Mouse (Mus musculus) kidney, embryonic 15.5 days (tissue): ENCODE results near the gene Senp2. TPM values are rescaled to one million over a fixed set of nuclear protein-coding genes. Genes with fewer than 3 reads are reported as not detected.

Source experiments
- polyA plus RNA-seq: library from polyadenylated mRNA; unstranded; fragments of >200 nt; fragmentation: Nextera tagmentation; extraction: Ambion mirVana; gene quantifications from 2 replicates; pipeline ENCODE4 v1.2.1, GENCODE M21; 2015

Senp2 gene
- polyA plus RNA-seq, 1 experiment from 2014 or later = 41.4 TPM

Other genes with a start within 250 kb of the Senp2 start
- gene Ehhadh, start 221.7 kb upstream of the Senp2 start, polyA plus RNA-seq = 3.0 and 4.0 TPM in 2 replicates
- 0.73 and 0.90 TPM in 2 replicates for gene Map3k13, start 215.1 kb upstream of the Senp2 start, polyA plus RNA-seq
- gene Tmem41a, start 61.9 kb upstream of the Senp2 start, polyA plus RNA-seq = 23.4 and 24.6 TPM in 2 replicates
- gene Liph, start 13.8 kb upstream of the Senp2 start, polyA plus RNA-seq = 1.3 and 1.7 TPM in 2 replicates
- gene Igf2bp2, start 153.8 kb downstream of the Senp2 start, polyA plus RNA-seq = 97.9 and 103 TPM in 2 replicates